Mouse (Mus musculus) ES-Bruce4 (cell line): Measurements from ENCODE around the gene Adamts5.

Experiments used
- CTCF ChIP-seq: IDR thresholded peaks from one replicate; pipeline ENCODE4 v1.8.1; 2011; ENCODE audit warnings: low read depth, low read length
- EP300 ChIP-seq: IDR thresholded peaks from 2 replicates; pipeline ENCODE4 v1.6.1; 2011; ENCODE audit warnings: low read depth, low read length; ENCODE audit not compliant: insufficient read depth

DNA sequence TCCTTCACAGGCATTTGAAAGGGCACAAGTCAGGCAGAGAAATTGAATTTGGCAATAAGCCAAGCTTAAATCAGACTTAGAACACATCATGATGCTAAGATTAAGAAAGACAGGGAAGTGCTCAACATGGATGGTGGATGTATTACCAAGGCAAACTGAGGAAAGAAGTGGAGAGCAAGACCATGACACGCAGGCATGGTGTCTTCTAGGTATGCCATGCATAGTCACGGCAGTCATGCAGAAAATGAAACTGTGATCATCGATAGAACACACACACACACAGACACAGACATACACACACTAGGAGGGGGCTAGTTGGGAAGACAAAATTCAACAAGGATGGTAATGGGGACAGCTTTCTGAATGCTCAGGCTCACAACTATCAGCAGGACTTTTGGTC is 3.8 kb downstream of the Adamts5 start:
- no peak for TF ChIP-seq CTCF
- TF ChIP-seq EP300, result no peak
